Mouse (Mus musculus) frontal cortex, postnatal 14 days (tissue): ENCODE data around the gene Rpap1.
"Not testable (repeated sequence)": the region's sequence is repeated elsewhere in the genome, so short reads cannot be mapped to it uniquely, and the experiment has no call there.

ENCODE experiments used
- DNase-seq, 2 experiments: peaks; one replicate each; pipeline ENCODE4 v3.0.0; 2022; ENCODE audit warnings: low spot score in 2 of 2

The Rpap1 gene

GRCm38 (mm10) chr2:119741581-119742411 is 45.5 kb downstream of the Rpap1 start, which contains the start of gene Itpka:
Gene Itpka, plus strand, starts transcription at chr2:119742337.
- DNase-seq = no peak

- DNase-seq = no peak
These were observed 46.8 kb downstream of the Rpap1 start for GRCm38 (mm10) chr2:119740567-119740966.

GRCm38 (mm10) chr2:119737124-119737523 is 50.2 kb downstream of the Rpap1 start:
- DNase-seq = no peak

GRCm38 (mm10) chr2:119730735-119731134 is 56.6 kb downstream of the Rpap1 start:
- DNase-seq = no peak

GRCm38 (mm10) chr2:119727762-119728416 is 59.4 kb downstream of the Rpap1 start:
- DNase-seq = no peak

- DNase-seq = no peak
These were observed 66.3 kb downstream of the Rpap1 start for GRCm38 (mm10) chr2:119721070-119721469.

GRCm38 (mm10) chr2:119715868-119716267 is 71.5 kb downstream of the Rpap1 start:
- DNase-seq = not testable (repeated sequence)
